Mouse (Mus musculus) c-Kit-positive CD71-positive TER-119-positive erythroid progenitor cells, embryonic 14.5 days (primary cell): ENCODE measurements around the gene Cnga2.
"Not testable (repeated sequence)": the region's sequence is repeated elsewhere in the genome, so short reads cannot be mapped to it uniquely, and the experiment has no call there.

Source experiments
- DNase-seq: peaks from one replicate; pipeline ENCODE4 v3.0.0-alpha.2; 2013; ENCODE audit warnings: low spot score

The Cnga2 gene

DNA sequence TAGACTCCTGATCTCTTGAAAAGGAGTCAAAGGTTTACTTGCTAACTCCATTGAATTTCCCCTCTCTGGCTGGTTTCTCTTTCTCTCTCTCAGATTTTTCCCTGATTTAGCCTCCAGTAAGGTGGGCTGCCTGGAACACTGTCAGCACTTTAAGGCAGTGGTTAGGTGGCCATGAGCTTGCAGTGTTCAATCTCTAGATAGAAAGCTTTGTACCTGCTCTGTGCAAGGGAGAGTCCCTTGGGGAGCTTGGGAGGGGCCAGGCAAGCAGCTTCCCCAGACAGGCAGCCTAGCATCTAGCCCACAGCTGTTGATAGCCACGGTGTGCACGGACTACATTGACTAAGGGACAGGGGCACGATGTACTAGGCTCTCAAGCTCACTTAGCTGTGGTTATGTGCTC is at the start of gene Cnga2:
Cnga2 (plus strand) TSS at position 301 of the 400 bp plus-strand sequence.
- no peak for DNase-seq

DNA sequence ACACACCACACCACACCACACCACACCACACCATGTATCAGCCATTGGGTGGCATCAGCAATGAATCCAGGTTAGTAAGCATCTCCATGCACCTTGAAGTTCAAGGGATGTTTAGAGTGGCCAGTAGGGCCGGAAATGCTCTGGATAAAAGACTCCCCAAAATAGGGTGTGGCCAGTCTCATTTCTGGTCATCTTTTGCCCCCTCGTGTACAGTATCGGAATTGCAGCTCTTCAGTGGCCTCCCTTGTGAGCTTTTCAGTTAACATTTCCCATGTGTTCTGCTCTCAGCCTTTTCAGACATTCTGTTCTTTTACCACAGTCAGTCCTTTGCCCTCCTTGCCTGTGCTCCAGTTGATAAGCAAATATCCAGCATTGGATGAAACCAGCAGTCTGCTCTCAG is 45.0 kb upstream of the Cnga2 start:
- DNase-seq, result peak; percentile 20

DNA sequence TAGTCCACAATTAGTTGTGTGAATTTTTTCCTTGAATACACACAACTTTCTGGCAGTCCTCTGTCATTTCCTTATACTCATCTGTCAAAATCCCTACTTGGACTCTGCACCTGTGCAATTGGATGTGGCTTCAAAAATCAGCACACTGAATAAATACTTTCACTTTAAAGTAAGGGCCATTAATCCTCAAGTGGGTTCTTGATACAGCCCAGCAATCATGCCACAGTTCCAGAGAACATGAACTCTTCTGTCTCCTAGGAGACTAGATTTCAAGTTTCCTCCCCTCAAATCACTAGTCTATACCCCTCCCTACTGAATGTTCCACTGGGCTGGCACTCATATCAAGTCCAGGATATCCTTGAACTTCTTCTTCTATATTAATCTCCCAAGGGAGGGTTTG is 33.3 kb upstream of the Cnga2 start:
- DNase-seq, result no peak

DNA sequence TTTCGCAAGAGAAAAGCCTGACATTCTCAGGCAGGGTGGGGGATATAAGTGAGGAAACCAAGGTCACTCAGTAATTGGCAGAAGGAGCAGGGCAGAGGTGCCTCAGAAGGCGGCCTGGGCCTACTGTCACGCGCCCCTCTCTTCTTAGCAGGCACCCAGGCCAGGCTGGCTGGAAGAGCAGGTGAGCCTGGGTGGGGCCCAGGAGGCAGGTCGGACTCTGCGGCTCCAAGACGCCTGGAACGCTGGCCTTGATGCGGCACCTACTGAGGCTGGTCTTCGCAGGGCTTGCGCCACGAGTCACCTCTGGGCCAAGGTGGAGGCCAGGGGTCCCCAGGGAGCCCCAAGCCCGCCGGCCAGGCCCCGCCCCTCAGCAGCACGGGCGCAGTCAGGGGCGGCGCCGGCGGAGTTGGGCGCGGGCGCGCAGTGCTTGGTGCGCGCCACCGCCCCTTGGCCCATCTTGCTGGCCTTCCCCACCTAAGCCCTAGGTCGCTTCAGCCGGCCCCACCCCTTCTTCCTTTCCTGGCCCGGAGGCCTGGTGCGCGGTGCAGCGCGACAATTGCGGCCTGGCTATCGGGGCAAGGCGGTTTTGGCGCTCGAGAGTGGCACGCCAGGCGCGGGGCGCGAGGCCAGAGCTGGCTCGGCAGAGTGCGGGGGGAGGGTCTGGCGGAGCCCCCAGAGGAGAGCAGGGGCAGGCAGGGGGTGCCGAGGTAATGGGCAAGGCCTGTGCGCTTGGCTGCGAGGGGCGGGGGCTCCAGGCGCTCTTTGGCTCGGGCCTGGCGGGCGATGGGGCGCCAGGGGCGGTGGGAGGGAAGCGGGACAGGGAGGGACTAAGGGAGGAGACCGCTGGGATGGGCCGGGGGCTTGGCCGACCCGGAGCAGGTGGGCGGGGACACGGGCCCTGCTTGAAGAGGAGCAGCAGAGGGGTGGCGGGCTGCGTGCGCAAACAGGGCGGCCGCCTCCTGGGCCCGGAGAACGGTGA is 29.3 kb upstream of the Cnga2 start, which contains the start of gene Prrg3:
Prrg3 (plus strand) TSS at position 552 of the 979 bp plus-strand sequence.
- no peak for DNase-seq

DNA sequence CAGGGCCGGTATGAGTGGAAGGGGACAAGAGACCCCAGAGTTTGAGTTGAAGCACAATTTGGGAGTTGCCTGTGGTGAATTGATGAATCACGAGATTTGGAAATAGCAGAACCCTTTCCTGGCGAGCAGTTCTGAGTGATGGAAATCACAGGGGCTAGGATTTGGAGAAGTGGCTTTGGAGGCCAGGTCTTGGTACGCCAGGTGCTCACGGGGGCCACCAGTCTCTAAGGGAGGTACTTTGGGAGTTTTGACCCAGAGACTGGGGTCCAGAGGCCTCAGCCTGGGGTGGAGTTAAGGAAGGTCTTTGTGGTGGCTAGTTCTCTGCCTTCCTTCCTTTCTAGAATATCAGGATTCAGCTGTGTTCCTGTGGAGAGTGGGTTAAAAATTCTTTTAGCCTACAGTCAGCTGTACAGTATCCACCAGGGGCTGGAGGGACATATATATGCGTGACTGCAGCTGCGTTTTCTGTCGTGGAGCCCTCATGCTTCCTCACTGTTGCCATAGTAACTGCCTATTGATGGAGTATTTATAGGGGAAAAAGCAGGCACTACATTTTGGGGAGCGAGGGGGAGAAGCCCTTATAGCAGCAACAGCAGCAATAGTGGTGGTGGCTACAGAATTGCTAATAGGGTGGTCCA is 28.3 kb upstream of the Cnga2 start:
- DNase-seq, result no peak

DNA sequence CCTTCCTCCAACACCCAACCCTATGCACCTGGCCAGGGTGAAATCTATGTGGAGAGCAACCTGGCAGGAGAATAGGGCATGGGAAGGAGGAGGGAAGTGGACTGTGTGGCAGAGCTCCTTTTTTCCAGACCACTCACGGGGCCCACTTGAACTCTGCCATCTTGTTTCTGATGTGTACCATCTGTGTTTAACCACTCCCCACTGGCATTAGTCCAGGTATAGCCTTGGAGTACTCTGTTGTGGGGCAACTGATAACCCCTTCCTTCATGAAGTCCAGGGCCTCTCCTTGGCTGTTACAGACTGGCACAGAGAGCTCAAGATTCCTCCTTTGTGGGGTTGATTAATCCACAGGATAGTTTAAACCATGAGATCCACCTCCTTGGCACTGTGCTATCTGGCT is 23.4 kb upstream of the Cnga2 start:
- no peak for DNase-seq

DNA sequence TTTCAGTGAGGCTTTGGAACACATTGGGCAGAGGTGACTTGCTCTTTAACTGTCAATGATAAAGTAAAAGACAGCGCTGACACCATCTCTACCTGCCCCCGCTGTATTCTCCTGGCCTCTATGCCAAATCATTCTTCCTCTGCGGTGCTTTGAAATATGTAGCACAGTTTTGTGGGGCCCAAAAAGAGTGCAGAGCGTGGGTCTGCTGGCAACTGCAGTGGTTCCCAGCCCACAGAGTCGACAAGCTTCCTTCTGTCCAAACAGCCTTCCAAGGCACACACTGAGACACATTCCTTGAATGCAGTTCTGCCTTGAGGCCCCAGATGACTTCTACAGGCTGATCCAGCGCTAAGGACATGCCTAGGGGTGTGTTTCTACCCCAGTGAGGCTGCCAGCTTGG is 22.8 kb upstream of the Cnga2 start:
- DNase-seq, result no peak

DNA sequence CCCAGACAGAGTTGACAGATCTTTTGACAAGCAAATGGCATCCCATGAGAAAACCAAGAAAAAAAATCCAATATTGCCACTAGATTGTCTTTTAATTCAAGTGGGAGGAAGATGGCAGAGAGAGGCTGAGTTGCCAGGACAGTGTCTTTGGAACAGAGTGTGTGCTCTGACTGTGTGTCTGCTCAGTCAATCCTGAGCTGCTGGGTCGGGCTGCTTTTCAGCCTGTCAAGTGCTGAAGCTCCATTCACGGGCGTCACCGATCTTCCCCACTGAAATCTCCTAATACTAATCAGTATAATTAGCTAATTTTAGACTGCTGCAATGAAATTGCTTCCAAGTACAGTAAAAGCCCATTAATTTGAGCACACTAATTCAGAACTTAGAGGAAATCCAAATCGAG is 20.3 kb upstream of the Cnga2 start:
- no peak for DNase-seq

DNA sequence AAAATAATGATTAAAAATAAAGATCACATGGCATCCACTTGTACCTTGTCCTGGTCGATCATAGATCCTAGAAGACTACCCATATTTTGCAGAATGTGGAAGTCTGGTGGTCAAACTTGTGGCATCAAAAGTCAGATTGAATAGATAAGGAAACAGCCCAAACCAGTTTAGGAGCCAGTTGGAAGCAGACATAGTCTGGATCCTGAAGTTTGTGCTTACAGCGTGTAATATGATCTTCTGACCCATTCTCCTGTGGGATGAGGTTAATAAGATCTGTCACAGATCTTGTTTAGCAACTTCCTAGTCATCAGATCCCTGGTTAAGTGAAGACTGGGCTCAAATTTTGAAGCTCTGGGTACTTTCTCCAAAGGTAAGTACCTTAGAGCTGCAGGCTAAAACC is 19.0 kb upstream of the Cnga2 start, which contains the start of gene Fate1:
Fate1 (plus strand) TSS at position 301 of the 400 bp plus-strand sequence.
- no peak for DNase-seq

DNA sequence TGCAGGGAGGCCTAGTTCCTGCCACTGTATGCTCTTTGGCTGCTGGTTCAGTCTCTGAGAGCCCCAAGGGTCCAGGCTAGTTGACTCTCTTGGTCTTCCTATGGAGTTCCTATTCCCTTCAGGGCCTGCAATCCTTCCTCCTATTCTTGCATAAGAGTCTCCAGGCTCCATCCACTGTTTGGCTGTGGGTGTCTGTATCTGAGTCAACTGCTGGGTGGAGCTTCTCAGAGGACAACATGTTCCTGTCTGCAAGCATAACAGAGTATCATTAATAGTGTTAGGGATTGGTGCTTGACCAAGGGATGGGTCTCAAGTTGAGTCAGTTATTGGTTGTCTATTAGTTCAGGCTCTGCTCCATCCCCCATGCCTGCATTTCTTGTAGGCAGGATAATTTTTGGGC is 14.0 kb upstream of the Cnga2 start:
- DNase-seq, result not testable (repeated sequence)

DNA sequence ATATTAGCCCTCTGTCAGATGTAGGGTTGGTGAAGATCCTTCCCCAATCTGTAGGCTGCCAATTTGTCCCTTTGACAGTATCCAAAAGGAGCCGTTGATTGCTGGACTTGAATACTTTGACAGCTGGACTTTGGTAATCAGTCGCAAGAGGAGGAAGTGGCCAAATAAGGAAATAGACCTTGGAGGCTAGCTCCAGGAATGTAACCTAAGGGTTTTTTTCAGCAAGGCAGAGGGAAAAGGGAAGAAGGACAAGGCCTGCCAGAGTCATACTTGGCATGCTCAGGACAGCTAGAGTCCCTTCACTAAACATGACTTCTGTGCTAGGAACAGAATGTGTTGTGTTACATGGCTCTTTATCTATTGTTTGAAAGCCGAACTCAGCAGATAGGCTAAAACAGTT is 11.2 kb upstream of the Cnga2 start:
- DNase-seq, result no peak

DNA sequence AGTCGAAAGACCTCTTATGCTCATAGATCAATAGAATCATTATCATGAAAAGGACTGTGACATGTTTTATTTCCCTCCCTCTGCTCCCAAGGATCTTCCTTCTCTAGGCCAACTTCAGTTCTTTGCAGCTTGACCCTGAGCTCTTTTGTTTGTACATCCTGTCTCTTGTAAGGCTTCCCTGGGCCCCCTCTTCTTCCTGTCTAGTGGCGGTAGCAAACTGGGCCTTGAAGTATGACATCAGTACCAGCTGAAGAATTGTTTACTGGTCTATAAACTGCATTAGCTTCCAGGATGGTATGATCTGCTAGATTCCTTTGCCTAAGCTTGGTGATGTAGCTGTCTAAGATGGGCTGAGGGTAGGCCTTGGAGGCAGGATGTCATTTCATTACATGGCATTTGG is 10.3 kb upstream of the Cnga2 start:
- no peak for DNase-seq

DNA sequence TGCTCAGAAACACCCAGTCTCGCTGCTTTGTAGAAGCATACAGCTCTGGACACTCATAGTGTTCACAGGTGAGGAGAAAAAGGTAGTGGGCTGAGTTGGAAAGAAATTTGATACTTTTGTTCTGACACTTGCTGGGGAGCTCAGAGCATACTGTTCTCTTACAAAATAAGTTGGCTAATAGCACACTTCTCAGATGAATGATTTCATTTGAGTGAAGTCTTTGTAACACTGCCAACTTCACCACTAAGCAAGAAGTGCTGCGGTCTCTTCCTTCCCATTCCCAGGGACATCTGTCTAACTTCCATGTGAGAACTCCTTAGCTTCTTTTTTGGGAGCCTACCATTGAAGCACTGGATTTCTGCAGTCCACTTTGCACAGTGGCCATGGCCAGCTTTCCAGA is 8.4 kb upstream of the Cnga2 start:
- no peak for DNase-seq

DNA sequence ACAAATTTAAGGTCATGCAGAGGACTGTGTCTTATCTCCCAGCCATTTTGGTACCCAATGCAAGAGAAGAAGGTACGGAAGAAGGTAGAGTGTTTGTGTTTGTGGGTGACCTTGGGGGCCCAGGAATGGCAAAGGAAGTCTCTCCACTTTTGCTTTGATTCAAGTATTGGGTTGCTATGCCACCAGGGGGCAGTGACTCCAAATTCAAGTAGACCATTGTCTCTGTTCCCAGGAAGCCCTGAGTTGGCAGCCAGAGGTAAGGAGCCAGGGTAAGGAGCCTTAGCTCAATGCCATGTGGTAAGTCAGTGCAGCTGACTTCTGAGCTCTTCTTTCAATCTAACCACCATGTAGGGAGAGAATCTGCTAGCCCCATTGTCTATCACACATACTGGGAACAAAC is 7.9 kb upstream of the Cnga2 start:
- no peak for DNase-seq

DNA sequence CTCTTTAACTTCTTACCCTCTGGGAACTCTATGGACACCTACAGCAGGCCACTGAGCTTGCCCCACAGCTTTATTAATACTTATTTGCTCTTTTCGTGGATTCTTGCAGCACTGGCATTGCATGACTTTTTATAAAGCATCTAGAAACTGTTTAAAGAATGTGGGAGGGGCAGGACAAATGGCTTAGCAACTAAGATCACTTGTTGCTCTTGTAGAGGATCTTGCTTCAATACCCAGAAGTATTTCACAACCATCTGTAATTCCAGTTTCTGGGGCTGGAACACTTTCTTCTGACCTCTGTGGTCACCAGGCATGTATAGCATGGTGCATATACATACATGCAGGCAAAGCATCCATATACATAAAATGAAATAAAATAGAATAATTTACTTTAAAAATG is 4.3 kb downstream of the Cnga2 start:
- DNase-seq, result no peak

DNA sequence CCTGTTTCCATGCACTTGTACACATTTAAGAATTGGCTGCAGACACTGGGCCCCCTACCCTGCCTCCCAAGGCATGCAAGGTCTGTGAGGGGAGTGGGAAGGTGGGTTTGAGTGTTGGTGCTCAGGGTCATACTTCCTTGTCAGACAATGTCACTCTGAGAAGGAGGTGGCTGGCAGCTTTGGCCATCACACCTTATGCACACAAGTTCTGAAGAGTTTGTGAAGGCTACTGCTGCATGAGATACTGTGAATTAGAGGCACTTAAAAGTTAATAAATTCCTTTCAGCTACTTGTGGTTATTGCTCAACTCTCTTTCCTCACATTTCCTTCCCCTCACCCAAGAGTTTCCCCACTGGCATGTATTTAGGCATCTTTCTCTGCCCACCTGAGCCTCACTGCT is 18.3 kb downstream of the Cnga2 start:
- DNase-seq, result no peak

DNA sequence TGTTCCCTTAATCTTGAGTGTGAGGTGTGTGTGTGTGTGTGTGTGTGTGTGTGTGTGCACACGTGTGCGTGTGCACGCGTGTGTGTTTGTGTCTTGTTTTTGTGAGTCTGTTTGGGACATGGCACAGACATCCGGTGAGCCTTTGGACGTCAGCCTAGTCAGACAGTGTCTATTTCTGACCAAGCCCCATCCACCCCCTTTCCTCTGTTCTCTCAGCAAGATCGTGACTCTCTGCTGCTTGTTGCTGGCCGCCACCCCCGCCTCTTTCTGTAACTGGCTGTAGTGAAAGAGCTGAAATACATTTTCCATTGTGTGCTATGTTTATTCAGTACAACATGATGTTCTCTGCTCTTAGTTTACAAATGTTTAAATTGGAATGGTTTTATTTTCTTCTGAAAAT is 20.6 kb downstream of the Cnga2 start:
- no peak for DNase-seq

DNA sequence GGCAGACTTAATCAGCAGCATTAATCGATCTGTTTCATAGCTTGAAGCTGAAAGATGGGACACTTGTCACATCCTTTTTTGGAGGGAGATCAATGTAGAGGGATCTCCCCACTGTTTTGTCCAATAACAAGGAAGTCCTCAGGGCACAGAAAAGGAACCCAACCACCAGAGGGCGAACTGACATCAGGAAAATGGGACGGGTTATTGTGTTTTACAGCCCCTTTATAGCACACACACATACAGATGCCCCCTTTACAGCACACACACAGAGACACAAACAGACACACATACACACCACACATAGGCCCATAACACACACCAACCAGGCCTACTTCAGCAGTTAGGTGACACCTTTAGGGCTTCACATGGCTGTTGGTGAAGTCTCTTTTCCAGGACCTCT is 21.2 kb downstream of the Cnga2 start:
- DNase-seq, result no peak

DNA sequence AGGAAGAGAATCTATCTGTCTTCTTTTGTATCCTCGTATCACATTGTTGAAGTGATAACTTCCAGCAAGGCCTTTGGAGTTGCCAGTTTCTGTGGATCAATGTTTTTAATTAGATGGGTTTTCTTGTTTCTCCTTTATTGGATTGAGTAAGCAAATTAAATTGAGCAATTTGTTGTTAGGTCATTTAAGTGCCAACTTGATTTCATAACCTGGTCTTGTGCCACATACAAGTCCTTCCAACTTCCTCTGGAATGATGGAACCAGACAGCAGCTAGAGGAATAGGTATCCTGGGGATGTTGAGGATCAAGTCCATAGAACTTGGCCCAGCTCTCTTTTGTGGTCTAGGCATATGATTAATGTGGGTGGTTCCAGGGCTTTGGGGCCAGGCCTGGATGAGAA is 30.6 kb downstream of the Cnga2 start:
- DNase-seq, result no peak

DNA sequence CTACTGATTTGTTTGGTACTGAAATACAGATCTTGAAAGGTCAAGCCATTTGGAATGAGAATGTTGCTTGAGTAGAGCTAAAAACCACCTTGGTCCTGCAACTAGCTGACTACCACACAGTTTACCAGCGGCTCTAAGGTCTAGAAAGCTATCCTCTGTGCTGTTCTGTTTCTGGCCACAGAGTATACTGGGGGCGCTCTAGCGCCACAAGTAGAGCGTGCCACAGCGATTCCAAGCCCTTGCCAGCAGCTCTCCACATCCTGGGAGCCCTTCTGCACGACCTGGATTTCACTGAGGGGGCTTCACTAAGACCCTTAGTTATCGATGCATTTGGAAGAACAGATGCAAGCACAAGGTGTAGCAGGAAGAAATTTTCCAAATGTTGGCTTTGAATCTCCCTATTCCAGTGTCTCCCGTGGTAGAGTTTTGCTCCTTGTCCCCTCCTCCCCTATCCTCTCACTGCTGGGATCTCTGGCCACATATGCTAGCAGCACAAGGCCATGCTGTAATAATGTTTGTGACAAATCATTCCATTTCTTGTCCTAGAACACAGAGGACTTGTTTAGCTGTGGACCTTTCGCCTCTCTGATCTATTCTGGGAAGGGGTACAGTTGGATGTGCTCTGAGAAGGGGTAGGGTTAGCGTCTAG is 31.2 kb downstream of the Cnga2 start:
- no peak for DNase-seq

DNA sequence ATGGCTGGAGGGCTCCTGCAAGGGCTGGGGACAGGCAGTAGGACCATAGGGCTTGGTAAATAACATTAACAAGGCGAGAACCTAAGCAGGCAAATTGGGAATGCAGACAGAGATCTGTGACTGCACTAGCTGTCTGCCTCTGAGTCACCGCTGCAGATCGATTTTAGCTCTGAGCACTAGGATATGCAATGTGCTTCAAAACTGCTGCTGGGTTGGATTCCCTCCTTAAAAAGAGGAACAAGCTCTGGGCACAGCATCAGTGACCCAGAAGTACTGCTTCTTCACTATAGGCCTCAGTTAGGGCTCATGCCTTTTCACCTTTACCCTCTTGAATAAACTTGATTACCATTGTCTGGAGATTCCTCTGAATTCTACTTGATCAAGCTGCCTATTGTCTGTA is 31.9 kb downstream of the Cnga2 start:
- no peak for DNase-seq

DNA sequence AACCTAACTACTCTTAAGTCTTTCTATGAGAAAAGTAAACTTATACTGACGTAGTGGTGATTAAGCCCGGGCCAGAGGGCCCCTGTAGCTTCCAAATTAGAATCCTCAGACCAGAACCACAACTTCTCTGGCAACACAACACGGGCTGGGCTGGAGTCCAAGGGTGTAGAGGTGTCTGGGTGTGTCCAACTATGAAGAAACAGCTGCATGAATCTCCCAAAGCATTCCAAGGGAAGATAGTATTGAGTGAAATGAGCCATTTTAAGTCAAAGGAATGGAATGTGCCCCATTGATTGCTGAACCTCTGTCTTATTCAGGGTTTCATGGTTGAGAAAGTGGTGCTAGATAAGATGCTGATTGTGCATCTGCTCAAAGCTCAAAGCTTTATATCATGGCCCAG is 52.4 kb downstream of the Cnga2 start:
- DNase-seq, result no peak

DNA sequence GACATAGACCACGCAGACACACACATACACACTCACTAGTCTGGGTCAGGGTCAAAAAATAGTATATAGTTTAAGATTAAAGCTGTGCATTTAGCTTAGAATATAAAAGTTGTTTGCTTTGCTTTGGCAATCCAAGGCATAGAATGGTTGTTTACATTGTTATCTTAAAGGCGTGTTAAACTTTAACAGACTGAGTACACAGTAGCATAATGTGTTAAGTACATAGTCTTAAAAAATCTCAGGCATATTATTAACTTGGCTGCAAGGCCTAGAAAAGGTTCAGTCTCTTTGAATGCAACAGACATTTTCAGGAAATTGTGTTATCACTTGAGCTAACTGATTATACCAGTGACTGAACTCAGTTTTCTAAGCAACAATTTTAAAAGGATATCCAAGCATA is 56.3 kb downstream of the Cnga2 start:
- DNase-seq, result no peak
